In the genomic region with DNA sequence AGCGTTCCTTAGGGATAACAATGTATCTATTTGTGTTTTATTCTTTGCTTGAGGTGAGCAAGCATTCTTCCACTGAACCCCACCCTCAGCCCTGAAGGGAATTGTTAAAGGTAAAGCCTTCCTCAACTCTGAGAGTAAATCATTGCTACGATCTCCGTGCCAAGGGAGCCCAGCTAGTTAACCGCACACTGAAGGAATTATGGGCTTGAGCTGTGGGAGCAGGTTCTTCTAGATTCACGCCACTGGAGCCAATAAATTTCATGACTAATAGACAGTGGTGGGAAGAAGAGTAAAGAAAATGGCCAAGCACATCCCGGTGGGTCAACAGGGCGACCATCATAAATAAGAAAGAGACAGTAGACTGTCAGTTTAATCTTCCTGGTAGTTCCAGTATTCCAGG, we compare ENCODE assay signal across 13 mouse cellular contexts.
"Had no signal": no experiment of that assay in that cellular context is flagged by ENCODE, and none has a peak within 500 bp of the region (broad histone marks: within the 10 kb centered on the region; RNA-seq: fewer than 3 reads in every experiment).

No protein-coding gene starts in this region.

- H3K27ac ChIP-seq: hindbrain, embryonic 15.5 days; limb, embryonic 13.5 days; liver, embryonic 14.5 days; midbrain, embryonic 12.5 days; stomach, embryonic 15.5 days had no signal

- ATAC-seq: intestine, postnatal 0 days; midbrain, embryonic 16.5 days had no signal

- H3K9ac ChIP-seq: hindbrain, embryonic 15.5 days; limb, embryonic 13.5 days; liver, embryonic 14.5 days; midbrain, embryonic 12.5 days; stomach, embryonic 15.5 days had no signal

- H3K36me3 ChIP-seq: hindbrain, embryonic 15.5 days; limb, embryonic 13.5 days; midbrain, embryonic 12.5 days; stomach, embryonic 15.5 days had no signal

- H3K9me3 ChIP-seq: hindbrain, embryonic 15.5 days; limb, embryonic 13.5 days; midbrain, embryonic 12.5 days; stomach, embryonic 15.5 days had no signal

- H3K4me3 ChIP-seq: hindbrain, embryonic 15.5 days; limb, embryonic 13.5 days; midbrain, embryonic 12.5 days; stomach, embryonic 15.5 days had no signal

- H3K27me3 ChIP-seq: hindbrain, embryonic 15.5 days; stomach, embryonic 15.5 days had no signal

- H3K4me2 ChIP-seq: hindbrain, embryonic 15.5 days; limb, embryonic 13.5 days; midbrain, embryonic 12.5 days; stomach, embryonic 15.5 days had no signal

- DNase-seq: layer of hippocampus, postnatal 36 days; left cerebral cortex, postnatal 4 days; lung, adult 18-20 months; retina, postnatal 1 day; thymus, adult 2 months; thymus, postnatal 25 days had no signal
